Mouse (Mus musculus) cerebellum, adult 8-10 months (tissue): ENCODE measurements around the gene Krt1.

Experiments
- DNase-seq: peaks from one replicate; pipeline ENCODE4 v3.0.0; 2022

Gene Krt1

DNA sequence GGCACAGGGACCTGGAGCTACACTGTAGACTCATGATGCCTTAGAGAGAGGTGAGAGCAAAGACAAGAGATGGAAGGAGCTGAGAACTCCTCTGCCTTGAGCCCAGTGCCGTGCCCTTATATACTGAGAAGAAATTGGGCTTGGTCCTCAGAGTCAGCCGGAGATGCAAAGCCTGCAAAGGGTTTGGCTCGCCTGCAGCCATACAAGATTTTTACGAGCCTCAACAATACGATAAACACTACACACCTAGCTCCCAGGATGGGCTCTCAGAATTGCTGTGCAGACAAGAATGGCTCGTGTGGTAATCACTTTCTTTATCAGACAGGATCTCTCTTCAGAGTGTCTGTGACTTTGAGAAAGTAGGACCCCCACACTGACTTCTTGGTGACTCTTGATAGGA is at the start of gene Krt1:
TSS of gene Krt1 (minus strand) at position 101 of the 400 bp plus-strand sequence.
- DNase-seq = no peak

DNA sequence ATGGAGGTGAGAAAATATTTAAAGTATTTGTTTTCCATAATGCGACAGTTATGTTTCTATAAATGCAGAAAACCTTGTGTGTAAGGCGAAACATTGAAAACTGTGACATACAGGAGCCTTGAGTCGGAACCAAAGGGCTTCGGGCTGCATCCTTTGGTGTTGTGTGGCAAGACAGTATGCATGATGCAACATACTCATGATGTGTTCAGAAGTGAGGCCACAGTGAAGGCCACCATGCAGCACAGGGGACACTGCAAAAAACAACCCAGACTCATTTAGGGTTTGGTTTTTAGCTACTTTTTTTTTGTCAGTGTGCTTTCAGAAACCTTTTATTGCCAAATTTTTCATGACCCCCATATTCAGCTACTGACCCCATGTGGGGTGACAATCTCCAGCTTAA is 44.6 kb upstream of the Krt1 start:
- DNase-seq = no peak

DNA sequence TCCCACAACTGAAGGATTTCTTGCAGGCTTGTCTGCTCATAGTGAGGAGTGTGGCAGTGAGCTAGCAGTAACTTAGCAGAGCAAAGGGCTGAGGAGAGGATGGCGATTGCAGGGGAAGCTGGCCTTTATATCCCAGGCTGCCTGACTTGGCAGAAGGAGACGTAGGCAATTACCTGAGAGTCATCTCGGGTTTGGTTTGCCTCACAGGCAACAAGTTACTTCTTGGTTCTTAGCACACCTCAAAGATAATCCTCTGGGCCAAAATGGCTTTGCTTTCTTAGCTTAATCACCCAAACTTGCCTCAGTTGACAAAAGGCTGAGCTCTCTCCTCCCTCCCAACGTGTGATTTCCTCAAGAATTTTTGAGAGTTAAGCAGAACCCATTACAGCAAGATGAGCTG is 42.2 kb upstream of the Krt1 start, which contains the start of gene Krt76:
TSS of gene Krt76 (minus strand) at position 101 of the 400 bp plus-strand sequence.
- no peak for DNase-seq

DNA sequence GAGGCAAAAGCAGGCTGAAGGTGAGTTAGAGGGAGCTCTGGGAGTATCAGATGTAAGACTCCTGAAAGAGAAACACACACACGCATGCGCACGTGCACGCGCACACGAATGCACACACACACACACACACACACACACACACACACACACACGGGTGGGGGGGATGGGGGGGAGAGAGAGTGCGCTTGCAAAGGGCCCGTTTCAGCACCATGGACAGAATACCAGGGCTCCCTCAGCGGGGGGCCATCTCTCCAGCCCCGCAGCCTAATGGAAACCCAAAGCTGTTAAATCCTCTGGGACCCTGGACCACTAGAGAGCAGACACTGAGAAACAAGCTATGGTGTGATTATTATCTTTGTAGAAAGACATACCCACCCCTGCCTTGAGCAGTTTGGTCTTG is 29.2 kb upstream of the Krt1 start:
- DNase-seq = no peak

DNA sequence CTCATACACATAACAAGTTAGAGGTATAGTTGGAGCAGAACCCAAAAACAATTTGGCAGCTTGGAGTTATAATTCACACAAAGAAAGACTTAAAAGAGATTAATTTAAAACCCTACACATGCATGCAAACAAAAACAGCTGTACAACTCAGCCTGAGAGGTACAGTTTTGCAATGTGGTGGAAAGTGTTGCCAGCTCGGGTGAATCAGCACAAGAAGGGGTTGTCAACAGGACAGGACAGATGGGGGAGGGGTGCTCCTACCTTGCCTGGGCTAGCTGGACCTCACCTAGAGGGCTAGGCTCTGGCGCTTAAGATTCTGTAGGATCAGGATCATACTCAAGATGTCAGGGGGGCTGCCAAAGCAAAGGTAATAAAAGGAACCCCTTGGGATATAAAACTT is 27.4 kb upstream of the Krt1 start:
- DNase-seq = no peak

DNA sequence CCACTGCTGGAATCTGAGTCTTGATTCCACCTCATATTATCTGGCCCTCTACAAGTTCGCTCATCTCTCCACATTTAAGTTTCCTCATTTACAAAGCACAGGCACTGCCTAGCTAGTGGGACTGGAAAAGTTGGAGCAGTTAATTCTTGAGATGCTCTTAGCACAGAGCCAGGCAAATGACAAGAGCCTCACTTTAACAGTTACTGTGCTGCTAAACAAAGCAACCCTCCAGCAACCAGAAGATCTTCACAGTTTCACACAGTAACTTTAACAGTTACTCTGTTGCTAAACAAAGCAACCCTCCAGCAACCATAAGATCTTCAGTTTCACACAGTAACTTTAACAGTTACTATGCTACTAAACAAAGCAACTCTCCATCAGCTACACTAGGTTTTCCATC is 23.8 kb upstream of the Krt1 start:
- no peak for DNase-seq

DNA sequence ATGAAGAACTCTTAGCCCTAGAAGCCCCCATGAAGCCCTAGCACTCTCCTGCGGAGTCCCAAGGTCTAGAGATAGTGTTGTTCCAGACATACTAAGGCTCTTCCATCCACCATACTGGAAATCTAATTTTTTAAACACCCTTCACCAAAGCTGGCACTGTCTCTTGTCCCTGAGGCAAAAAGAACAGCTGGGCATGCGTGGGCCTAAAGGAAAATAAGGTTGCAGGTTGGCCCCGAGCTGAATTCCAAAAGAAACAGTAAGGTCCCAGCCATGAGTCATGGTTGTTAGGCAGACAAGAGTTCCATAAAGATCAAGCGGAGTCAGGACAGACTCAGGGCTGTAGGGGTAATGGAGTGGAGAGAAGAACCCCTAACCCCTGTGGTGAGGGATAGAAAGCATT is 22.6 kb upstream of the Krt1 start:
- DNase-seq = no peak

DNA sequence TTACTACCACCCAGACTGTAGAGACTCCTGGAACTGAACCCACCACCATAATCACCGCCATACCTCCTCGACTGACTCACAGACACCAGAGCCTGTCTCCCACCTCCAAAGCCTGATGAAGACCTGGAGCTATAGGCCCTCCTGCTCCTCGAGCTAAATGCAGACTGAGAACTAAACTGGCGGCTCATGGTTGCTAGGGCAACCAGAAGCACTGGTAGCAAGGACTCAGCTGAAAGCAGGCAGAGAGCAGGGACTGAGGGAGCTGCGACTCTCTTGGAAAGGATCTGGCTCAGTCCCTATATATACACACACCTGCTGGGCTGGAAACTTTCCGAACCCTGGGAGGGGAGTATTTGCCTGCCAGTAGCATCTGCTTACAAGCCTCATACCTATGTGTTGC is 18.8 kb upstream of the Krt1 start, which contains the start of gene Krt77:
TSS of gene Krt77 (minus strand) at position 275 of the 400 bp plus-strand sequence.
- no peak for DNase-seq

DNA sequence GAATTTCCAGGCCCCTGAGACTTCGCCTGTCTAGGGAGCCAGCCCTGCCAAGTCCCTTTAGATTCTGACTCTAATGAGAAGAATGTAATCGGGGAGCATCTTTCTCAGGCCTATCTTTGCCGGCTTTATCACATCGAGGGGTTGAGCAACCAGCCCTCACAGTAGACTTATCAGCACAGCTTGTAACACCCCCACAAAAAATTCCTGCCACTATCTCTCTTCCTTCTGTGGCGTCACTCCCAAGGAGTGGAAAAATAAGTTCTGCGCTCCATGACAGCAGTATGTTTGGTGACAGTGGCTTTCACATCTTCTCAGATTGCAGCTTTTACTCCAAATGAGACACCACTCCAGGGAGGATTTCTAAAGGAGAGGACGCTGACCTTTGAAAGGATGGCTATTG is 16.2 kb upstream of the Krt1 start:
- DNase-seq = no peak

DNA sequence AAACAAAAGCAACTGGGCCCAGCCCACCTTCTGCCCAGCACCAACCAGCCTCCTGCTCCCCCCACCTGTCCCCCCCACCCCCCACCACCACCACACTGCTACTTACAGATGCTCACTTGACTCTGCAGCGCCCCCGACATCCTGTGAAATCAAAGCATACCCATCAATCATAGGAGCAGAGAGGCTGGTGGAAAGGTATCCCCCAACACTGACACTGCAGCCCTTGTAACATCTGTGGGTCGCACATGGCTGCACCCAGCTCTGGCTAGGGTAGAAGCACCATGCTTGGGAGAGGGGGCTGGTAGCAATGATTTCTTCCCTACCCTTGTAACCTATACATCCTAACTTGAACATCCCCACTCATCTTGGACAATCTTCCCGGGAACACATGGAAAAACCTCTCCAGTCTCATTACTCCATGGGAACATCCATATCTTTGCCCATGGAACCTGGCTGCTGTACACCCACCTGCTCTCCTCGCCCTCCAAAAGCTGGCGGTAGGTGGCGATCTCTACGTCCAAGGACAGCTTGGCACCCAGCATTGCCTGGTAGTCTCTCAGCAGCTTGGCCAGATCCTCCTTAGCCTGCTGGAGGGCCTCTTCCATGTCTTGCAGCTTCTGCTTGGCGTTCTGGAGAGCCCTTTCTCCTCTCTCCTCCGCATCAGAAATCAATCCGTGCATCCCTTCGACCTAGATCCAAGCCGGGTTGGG is 10.0 kb upstream of the Krt1 start:
- no peak for DNase-seq

DNA sequence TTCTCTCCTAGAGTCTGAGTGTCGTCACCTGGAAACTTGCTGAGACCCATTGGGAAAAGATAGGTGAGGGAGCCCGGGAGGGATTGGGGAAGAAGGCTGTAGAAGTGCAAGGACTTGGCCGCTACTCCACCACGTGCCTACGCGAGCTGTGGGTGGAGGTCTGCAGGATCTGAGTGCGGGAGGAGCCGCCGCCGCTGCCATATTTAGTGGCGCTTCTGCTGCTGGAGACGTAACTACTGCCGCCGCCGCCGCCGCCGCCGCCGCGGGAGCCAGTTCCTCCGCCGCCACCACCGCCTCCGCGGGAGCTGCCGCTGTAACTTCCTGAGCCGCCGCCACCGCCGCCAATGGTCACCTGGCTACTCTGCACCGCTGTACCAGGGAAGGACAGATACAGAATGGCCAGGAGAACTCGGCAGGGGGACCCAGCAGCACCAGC is 9.2 kb upstream of the Krt1 start:
- DNase-seq = no peak

DNA sequence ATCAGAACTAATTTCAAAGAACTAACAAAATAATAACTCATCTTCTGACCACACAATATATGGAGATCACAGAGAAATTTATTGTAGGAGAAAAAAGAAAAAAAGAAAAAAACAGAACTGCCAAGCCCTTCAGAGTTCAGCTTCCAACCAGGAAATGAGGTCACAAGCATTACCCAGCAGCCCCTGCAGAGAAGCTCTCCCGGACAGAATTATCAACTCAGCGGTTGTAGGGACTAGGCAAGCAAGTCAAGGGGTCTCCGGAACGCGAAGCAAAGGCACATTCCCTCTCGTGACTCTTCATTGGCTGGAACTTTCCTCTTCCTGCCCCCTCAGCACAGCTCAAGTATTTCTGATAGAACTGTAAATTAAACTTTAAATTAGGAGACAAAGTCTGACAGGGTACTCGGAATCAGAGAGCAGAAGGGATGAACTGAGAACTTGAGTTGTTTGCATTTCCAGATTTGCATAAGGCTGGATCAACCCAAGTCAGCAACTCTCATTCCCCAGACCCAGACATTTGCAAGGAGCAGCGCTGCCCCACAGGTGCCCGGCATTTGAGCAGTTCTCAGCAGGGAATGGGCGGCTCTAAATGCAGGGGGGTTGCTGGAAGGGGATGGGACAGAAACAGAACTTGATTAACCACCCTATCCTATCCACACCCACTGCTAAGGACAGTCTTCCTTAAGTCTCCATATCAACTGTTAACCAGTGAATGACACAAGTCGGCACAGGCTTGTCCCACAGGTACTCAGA is 8.3 kb upstream of the Krt1 start:
- DNase-seq = no peak

DNA sequence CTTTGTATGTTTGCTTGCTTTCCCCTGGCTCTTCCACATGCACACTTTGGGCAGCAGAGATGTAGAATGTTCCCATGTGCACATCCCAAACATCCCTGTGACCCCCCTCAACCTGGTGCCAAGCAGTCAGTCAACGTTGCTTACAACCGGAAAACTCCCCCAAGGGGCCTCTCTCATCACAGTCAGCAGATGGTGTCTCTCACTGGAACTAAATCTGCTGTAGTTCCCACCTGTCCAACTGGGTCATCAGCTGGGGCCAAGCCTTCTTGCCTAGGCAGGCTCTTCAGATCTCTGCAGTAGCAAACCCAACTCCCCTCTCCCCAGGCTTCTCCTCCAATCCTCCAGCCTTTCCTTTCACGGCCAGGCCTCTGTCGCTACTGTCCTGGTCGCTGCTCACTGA is 6.1 kb upstream of the Krt1 start:
- DNase-seq = no peak

DNA sequence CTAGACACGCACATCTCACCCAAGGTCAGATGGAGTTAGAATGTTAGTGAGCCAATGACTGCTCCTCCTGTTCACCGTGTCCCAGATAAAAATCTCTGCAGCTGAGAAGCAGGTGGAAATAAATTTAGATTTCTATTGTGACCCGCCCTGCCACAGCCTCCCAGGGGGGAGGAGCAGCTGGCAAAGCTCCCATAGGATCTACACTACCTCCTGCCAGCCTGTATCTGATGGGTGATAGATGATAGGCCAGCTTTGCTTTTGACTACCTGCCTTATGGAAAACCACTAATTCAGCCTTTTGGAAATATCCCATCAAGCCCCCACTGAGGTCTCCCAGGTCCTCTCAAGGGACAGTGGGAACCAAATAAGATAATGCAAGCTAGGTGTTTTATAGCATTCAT is 5.1 kb upstream of the Krt1 start:
- DNase-seq = no peak

DNA sequence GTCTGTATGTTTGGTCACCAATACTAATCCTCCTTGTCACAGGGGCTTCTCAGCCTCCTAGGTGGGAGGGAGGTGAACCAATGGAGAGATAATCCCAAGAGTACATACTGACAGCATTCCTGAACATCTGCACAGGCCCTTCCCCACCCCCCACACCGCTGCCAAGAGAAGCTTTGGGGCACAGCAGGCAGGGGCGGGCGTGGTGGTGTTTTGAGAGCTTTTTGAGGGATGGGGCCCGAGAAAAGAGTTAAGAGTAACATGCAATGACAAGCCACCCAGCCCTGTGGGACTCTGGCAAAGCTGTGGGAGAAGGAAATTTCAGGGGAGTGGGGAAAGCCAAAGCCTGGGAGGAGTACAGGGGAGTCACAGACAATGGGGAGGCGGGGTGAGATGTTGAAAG is 3.7 kb upstream of the Krt1 start:
- no peak for DNase-seq

DNA sequence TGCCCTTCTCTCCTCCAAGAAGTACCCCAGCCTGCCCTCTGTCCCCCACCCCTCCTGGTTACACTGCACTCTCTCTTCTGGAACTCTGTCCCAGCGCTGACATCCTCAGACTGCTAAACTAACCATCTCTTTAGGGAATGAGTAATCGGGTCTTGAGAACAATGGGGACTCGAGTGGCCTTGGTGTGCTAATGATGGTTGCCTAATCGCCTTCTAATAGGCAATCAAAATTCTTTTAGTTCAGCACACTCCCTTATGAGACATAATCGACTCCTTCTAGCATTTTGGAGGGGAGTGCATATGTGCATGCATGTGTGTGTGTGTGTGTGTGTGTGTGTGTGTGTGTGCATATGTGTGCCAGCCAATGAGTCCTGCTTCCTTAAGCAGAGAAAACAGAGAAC is 2.0 kb upstream of the Krt1 start:
- DNase-seq = no peak

DNA sequence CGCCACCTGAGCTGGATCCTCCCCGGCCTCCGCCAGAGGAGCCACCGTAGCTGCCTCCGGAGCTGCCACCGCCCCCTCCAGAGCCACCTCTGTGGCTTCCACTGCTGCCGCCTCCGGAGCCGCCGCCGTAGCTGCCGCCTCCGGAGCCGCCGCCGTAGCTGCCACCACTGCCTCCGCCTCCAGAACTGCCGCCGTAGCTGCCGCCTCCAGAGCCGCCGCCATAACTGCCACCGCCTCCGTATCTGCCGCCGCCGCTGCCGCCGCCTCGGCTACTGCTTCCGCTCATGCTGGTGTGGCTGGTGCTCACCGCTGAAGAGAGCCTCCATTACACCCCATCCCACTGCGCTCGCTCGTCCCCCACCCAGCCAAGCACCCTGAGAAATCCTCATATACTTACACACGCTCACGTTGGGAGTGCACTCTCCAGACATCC is 4.6 kb downstream of the Krt1 start:
- DNase-seq = no peak

DNA sequence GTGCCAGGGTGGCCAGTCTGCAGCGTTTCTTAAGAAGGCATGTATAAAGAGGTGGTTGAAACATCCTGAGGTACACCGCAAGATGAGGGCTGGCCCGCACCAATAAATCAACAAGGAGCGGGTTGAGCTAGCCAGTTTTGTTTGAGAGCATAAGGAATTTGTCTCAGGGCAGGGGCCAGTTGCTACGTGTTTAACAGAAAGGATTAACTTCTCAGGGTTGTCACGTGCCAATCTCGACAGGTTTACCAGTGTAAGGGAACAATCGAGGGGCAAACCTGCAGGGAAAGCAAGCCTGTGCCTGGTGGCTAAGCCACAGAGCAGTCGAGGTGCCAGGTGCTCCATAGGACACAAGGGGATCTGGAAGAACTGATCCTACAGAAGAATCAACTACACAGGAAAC is 7.4 kb downstream of the Krt1 start:
- DNase-seq = no peak

DNA sequence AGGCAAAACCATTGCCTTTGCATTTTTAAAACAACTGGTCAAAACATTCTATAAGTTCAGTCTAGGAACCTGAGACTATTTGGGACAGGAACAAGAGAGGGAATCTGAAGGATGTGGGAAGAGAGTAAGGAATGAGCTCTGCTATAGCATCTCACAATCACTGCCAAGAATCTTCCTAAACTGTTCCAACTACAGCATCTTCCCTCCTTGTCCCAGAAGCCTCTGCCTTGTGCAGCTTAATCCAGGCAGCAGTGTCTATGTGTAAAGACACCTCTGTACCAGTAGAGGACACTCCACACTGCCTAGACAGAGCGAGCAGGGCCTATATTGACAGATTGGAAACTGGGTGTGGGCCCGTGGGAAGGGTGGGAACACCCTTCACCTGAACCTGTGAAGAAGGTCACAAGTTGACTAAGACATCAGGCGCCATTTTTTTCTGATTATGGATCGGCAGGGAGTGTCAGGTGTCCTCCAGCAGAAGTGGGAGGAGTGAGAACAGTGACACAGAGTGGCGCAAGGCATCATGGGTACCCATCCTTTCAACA is 15.7 kb downstream of the Krt1 start:
- DNase-seq = no peak

DNA sequence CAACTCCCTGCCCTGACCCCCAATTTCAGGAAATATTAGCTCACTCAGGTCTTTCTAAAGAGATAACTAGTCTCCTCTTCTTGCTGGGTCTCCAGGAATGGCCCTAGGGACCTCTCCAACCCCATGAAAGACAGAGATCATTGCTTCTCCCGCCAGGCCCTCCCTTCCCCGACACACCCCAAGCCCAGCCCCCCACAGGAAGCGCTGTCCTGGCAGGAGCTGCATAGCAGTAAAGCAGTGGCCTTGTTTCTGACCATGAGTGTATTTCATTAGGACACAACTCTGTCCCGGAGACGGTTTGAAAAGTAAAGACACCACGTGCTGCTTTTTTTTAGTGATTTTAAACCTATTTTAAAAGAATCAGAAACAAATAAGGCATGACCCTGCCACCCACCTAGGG is 17.5 kb downstream of the Krt1 start:
- DNase-seq = no peak

DNA sequence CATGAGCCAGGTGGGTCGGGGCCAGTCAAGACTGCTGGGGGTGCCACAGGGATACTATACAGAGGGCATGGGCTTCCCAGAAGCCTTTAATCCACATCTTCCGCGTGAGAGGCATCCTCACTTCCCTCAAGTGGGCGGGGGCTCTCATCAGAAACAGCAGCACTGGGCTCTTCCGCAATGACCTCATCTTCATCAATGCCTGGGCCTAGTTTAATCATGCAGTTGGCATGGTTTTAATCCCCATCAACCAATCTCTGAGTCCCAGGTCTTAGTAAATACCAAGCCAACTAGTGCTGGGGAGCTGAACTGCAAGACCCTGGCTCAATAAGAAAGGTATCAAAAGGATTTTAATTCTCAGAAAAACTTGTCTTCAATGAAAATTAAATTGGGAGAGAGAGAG is 21.2 kb downstream of the Krt1 start:
- DNase-seq = no peak

DNA sequence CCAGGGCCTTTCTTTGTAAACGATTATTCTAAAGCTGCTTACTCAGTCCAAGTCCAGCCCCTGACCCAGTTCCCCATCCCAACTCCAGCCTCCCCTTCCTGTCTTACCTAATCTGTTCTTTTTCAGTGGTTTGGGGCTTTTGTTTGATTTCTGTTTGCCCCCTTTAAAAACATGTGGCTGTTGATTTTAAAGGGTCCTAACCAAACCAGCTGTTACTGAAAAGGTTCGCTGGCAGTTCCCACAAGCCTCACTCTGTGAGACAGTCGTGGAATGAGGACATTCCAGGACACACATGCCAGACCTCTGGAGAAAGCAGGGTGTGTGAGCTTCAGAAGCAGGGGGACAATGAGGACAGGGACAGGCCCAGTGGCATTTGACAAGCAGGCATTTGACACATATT is 28.8 kb downstream of the Krt1 start:
- DNase-seq = no peak

DNA sequence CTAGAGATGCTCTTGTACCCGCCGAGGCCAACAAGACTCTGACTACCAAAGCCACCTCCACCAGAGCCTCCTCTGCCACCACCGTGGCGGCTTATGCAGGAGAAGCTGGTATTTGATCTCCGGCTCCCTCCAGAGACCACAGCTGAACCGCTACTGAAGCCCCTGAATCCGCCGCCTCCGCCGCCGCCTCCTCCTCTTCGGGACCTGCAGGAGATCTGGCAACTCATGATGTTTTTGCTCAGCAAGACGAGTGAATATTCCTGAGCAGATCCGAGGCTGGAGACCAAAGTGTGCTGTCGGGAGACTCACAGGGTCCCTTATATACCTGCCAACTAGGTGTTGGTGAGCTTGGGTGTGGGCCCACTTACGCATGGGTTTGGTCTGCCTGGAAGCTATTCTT is 32.7 kb downstream of the Krt1 start, which contains the start of gene Krt2:
TSS of gene Krt2 (minus strand) at position 295 of the 400 bp plus-strand sequence.
- no peak for DNase-seq
